Mouse (Mus musculus) embryonic facial prominence, embryonic 14.5 days (tissue): Measurements from ENCODE around the gene Sept10. TPM values are rescaled to one million over a fixed set of nuclear protein-coding genes. Genes with fewer than 3 reads are reported as not detected.
A peak's percentile ranks its signal among the peaks of the same experiment; 100 is the strongest.

ENCODE experiments used
- ATAC-seq: fragments of 200-750 bp; cut with Nextera tagmentation; 2 replicates; pipeline ENCODE4 v1.8.0; 2017; ENCODE audit warnings: low read depth, moderate number of reproducible peaks, moderate TSS enrichment
- DNase-seq: peaks from one replicate; pipeline ENCODE4 v3.0.0-alpha.2; 2015; ENCODE audit warnings: low spot score
- H3K27ac ChIP-seq: fragments of 300-500 bp; sonication (generic); replicated peaks from 2 replicates; pipeline ENCODE4 v1.5.1; 2014; ENCODE audit warnings: low read depth, mild to moderate bottlenecking, low read length, moderate library complexity
- H3K27me3 ChIP-seq: fragments of 300-500 bp; sonication (generic); replicated peaks from 2 replicates; pipeline ENCODE4 v1.6.1; 2014; ENCODE audit warnings: low read length; ENCODE audit not compliant: control insufficient read depth, insufficient read depth
- H3K36me3 ChIP-seq: fragments of 300-500 bp; sonication (generic); 2 replicates; pipeline ENCODE4 v1.6.1; 2014; ENCODE audit warnings: low read length, mixed read lengths; ENCODE audit not compliant: control insufficient read depth, insufficient read depth
- H3K4me1 ChIP-seq: fragments of 300-500 bp; sonication (generic); 2 replicates; pipeline ENCODE4 v1.6.1; 2014; ENCODE audit warnings: antibody characterized with exemption, low read length; ENCODE audit not compliant: control insufficient read depth, insufficient read depth
- H3K4me2 ChIP-seq: fragments of 300-500 bp; sonication (generic); 2 replicates; pipeline ENCODE4 v1.6.1; 2014; ENCODE audit warnings: low read depth, mild to moderate bottlenecking, low read length, moderate library complexity, mixed read lengths
- H3K4me3 ChIP-seq: fragments of 300-500 bp; sonication (generic); 2 replicates; pipeline ENCODE4 v1.5.1; 2014; ENCODE audit warnings: low read depth, mild to moderate bottlenecking, low read length
- H3K9ac ChIP-seq: fragments of 300-500 bp; sonication (generic); 2 replicates; pipeline ENCODE4 v1.6.1; 2014; ENCODE audit warnings: low read depth, mild to moderate bottlenecking, low read length, moderate library complexity, mixed read lengths
- H3K9me3 ChIP-seq: fragments of 300-500 bp; sonication (generic); 2 replicates; pipeline ENCODE4 v1.6.1; 2016; ENCODE audit warnings: low read length; ENCODE audit not compliant: control insufficient read depth
- WGBS: fragments of 180-500 bp; shearing (Covaris S2); extraction: QIAGEN DNeasy Blood & Tissue Kit; methylation state at CpG from one replicate; pipeline ENCODE4 v1.1.7; 2014; 5-methylcytosine and 5-hydroxymethylcytosine counted together
- polyA plus RNA-seq: library from polyadenylated mRNA; unstranded; fragments of >200 nt; fragmentation: Nextera tagmentation; extraction: Ambion mirVana; gene quantifications from 2 replicates; pipeline ENCODE4 v1.2.1, GENCODE M21; 2014

Sept10 gene
- polyA plus RNA-seq, 1 experiment from 2014 or later, result 40.5 TPM

- Histone ChIP-seq H3K9ac (no peak overlapping the region), H3K4me1 (peaks cover 26% of the 10 kb centered on the region), H3K36me3 (no peaks in the 10 kb centered on the region), H3K27ac (no peak overlapping the region), H3K27me3 (no peaks in the 10 kb centered on the region), H3K4me2 (no peak overlapping the region), H3K4me3 (no peak overlapping the region), H3K9me3 (no peaks in the 10 kb centered on the region)
- ATAC-seq (no peak), DNase-seq (peak; percentile 73)
- 74% methylated on average over 3 of the region's 3 CpGs for WGBS
These were observed 40.0 kb upstream of the Sept10 start for GRCm38 (mm10) chr10:59261603-59262002.

DNA sequence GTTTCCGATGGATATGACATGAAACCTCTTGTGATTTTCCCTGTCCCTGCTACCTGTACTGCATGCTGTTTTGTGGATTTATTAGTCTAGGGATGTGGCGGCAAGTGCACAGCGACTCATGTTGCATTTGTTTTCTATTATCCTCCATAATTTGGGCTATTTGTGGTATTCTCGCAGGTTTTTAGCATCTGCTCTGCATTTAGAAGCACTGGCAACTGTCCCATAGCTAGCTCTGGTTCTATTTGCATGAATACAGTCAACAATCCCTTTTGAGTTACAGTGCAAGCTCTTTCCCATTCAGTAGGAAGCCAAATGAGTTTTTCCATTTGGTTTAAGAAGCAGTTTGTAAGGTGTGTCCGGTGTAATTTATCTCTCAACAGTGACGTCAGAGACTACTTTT is 37.9 kb upstream of the Sept10 start:
- DNase-seq (peak; percentile 92), ATAC-seq (no peak)
- WGBS, result 48% methylated on average over 6 of the region's 6 CpGs
- Histone ChIP-seq H3K4me3 (no peak overlapping the region), H3K9me3 (no peaks in the 10 kb centered on the region), H3K27me3 (no peaks in the 10 kb centered on the region), H3K4me1 (peaks cover 14% of the 10 kb centered on the region), H3K4me2 (no peak overlapping the region), H3K27ac (peak overlapping the region; percentile 30; the same call in 1 of the 2 replicates), H3K9ac (no peak overlapping the region), H3K36me3 (no peaks in the 10 kb centered on the region)

DNA sequence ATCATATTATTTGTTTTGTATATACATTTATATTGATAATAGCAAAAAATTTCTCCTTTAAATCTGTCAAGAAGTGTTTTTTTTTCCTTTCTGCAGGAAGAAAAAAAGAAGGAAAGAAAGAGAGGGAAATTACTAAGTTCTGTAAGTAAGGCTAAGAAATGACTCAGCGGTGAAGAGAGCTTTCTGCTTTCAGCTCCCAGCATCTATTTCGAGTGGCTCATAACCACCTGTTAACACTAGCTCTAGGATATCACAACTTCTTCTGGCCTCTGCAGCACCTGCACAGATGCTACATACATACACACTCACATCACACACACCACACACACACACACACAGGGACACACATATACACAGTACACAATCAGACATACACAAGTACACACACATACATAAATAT is 34.9 kb upstream of the Sept10 start:
- Histone ChIP-seq H3K9ac (no peak overlapping the region), H3K36me3 (no peaks in the 10 kb centered on the region), H3K4me2 (no peak overlapping the region), H3K27ac (no peak overlapping the region), H3K4me1 (peaks cover 15% of the 10 kb centered on the region), H3K4me3 (no peak overlapping the region), H3K27me3 (no peaks in the 10 kb centered on the region), H3K9me3 (no peaks in the 10 kb centered on the region)
- DNase-seq (no peak), ATAC-seq (no peak)
- 91% methylated on average over 2 of the region's 2 CpGs for WGBS

DNA sequence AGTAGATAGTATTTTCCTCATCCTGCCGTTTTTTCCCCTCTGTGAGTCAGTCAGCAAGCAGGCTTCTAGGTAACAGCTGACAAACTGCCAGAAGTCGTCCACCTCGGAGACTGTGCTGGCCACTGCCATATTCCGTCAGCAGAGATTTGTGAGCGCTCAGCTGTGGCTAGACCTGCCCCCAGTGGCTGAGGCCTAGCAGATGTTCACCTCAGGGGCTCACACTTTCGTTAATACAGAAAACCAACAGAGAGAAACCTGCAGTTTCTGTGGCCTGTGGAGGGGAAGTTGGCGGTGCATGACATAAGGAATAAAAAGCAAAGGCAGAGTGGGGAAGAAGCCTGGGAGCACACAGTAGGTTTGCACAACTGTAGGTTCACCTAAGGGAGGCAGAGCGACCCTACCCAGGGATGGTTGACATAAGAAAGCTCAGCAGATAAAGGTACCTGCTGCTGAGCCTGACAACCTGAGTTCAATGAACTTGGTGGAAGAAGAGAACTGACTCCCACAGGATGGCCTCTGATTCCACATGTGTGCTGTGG is 32.0 kb upstream of the Sept10 start:
- 0 out of 2 replicates have a peak, but pooled peaks cover 8% of the 10 kb centered on the region for H3K4me1 ChIP-seq
- 74% methylated on average over 8 of the region's 8 CpGs for WGBS
- H3K4me2 ChIP-seq, result no peak overlapping the region
- no peaks in the 10 kb centered on the region for H3K27me3 ChIP-seq
- H3K9me3 ChIP-seq, result 0 out of 2 replicates have a peak, but pooled peaks cover 2% of the 10 kb centered on the region
- ATAC-seq (no peak), DNase-seq (no peak)
- H3K9ac ChIP-seq, result no peak overlapping the region
- H3K36me3 ChIP-seq, result no peaks in the 10 kb centered on the region
- H3K4me3 ChIP-seq, result no peak overlapping the region
- H3K27ac ChIP-seq, result no peak overlapping the region

GRCm38 (mm10) chr10:59252396-59252795 is 30.7 kb upstream of the Sept10 start:
- Histone ChIP-seq H3K4me2 (no peak overlapping the region), H3K9ac (no peak overlapping the region), H3K27ac (no peak overlapping the region), H3K9me3 (0 out of 2 replicates have a peak, but pooled peaks cover 2% of the 10 kb centered on the region), H3K27me3 (no peaks in the 10 kb centered on the region), H3K36me3 (no peaks in the 10 kb centered on the region), H3K4me1 (0 out of 2 replicates have a peak, but pooled peaks cover 8% of the 10 kb centered on the region), H3K4me3 (no peak overlapping the region)
- DNase-seq (peak; percentile 45), ATAC-seq (no peak)
- 50% methylated on average over 8 of the region's 8 CpGs for WGBS

DNA sequence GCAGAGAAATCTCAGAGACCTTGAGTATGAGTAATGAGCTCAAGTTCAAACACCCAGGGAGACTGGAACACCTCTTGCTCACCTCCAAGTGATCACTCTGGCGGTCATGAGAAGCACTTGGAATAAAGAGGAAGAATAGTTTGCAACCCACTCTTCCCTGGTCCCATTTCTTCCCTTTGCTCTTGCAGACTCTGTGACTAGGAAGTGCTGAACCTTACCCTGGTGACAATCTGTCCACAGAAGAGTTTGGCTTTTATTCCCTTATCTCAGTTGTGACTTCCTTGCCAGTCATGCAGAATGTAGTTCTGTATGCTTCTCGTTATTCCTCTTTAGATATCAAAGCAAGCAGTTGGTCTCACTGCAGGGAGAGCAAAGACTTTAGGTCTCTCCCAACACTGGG is 30.3 kb upstream of the Sept10 start:
- Histone ChIP-seq H3K9me3 (0 out of 2 replicates have a peak, but pooled peaks cover 2% of the 10 kb centered on the region), H3K4me2 (no peak overlapping the region), H3K27ac (no peak overlapping the region), H3K9ac (no peak overlapping the region), H3K4me3 (no peak overlapping the region), H3K36me3 (no peaks in the 10 kb centered on the region), H3K4me1 (0 out of 2 replicates have a peak, but pooled peaks cover 8% of the 10 kb centered on the region), H3K27me3 (no peaks in the 10 kb centered on the region)
- 71% methylated on average over 2 of the region's 2 CpGs for WGBS
- no peak for ATAC-seq
- no peak for DNase-seq

DNA sequence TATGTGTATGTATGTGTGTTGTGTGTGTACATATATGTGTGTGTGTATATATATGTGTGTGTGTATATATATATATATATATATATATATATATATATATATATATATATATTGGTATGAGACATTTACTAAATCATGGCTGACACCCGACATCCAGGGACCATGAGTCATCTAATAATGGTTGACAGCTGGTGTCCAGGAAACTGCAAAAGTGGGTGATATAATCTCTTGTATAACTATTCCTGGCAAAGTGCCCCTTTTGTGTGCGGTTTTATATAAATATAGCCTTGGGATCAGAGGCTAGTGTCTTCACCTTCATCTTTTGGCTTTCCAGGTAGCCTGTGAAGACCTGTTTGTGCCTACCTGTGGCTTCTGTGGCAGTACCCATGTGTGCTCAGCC is 29.0 kb upstream of the Sept10 start:
- H3K4me3 ChIP-seq, result no peak overlapping the region
- H3K4me1 ChIP-seq, result 0 out of 2 replicates have a peak, but pooled peaks cover 8% of the 10 kb centered on the region
- DNase-seq (no peak), ATAC-seq (no peak)
- no peak overlapping the region for H3K9ac ChIP-seq
- no peak overlapping the region for H3K4me2 ChIP-seq
- 64% methylated on average over 2 of the region's 2 CpGs for WGBS
- no peaks in the 10 kb centered on the region for H3K27me3 ChIP-seq
- H3K27ac ChIP-seq, result no peak overlapping the region
- H3K36me3 ChIP-seq, result no peaks in the 10 kb centered on the region
- H3K9me3 ChIP-seq, result 0 out of 2 replicates have a peak, but pooled peaks cover 2% of the 10 kb centered on the region

DNA sequence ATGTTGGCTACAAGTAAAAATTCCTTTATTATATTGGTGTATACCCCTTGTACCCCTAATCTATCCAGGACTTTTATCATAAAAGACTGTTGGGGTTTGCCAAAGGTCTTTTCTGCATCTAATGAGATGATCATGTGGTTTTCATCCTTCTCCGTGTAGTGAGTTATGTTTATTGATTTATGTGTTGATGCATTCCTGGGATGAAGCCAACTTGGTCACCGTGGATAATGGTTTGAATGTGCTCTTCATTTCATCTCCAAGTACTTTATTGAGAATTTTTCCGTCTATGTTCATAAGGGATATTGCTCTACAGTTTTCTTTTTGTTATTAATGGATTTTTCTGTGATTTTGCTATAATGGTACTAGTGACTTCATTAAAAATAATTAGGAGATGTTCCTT is 27.9 kb upstream of the Sept10 start:
- DNase-seq (peak; percentile 24), ATAC-seq (no peak)
- Histone ChIP-seq H3K9ac (no peak overlapping the region), H3K27ac (no peak overlapping the region), H3K36me3 (no peaks in the 10 kb centered on the region), H3K27me3 (no peaks in the 10 kb centered on the region), H3K9me3 (0 out of 2 replicates have a peak, but pooled peaks cover 2% of the 10 kb centered on the region), H3K4me3 (no peak overlapping the region), H3K4me2 (no peak overlapping the region), H3K4me1 (0 out of 2 replicates have a peak, but pooled peaks cover 8% of the 10 kb centered on the region)
- WGBS, result 55% methylated on average over 3 of the region's 3 CpGs

DNA sequence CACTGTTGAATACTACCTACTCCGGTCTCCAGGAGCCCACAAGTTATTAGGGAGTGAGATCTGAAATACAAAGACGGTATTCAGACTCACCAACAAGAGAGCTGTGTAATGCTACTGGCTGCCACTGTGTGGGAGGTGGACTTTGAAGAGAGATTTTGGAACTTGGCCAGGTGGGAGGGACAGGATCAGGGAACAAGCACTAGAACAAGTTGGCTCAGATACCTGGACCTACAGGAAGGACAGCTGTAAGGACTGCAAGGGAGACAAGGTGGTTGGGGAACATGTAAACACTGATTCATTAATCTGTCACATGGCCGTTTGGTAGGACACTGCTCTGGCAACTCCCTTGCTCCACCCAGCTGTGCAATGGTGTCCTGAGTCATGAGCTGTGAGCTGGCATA is 19.5 kb upstream of the Sept10 start:
- no peak overlapping the region for H3K9ac ChIP-seq
- H3K27ac ChIP-seq, result no peak overlapping the region
- no peak overlapping the region for H3K4me3 ChIP-seq
- no peak overlapping the region for H3K4me2 ChIP-seq
- 46% methylated on average over 3 of the region's 3 CpGs for WGBS
- DNase-seq (peak; percentile 90), ATAC-seq (peak; percentile 90)
- H3K9me3 ChIP-seq, result no peaks in the 10 kb centered on the region
- no peaks in the 10 kb centered on the region for H3K27me3 ChIP-seq
- H3K36me3 ChIP-seq, result no peaks in the 10 kb centered on the region
- no peaks in the 10 kb centered on the region for H3K4me1 ChIP-seq
